Mouse (Mus musculus) liver, embryonic 14.5 days (tissue): Measurements from ENCODE around the gene Macf1.

Experiments used
- CTCF ChIP-seq: IDR thresholded peaks from 2 replicates; pipeline ENCODE4 v1.5.1; 2016; ENCODE audit warnings: antibody characterized with exemption, low read depth, control low read depth
- EP300 ChIP-seq: IDR thresholded peaks from 2 replicates; pipeline ENCODE4 v1.6.1; 2016; ENCODE audit warnings: antibody characterized with exemption, low read depth

DNA sequence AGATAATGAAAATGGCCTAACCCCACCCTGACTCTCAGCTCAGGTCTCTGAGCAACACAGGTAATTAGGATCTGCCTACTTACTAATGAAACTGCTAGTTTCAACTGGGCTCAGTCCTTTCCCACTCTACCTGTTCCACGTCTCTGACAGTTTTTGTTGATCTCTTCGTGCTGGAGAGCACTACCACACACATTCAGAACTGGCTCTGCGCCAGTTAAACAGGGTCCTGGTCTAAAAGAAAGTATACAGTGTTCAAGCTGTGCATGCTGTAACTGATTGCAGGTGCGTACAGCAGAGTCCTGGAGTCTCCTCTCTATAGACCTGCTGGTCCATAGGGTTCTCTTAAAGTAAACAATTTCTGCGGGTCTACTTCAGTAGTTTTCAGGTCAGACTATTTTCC, 41.3 kb downstream of the Macf1 start:
- no peak for TF ChIP-seq CTCF
- no peak for TF ChIP-seq EP300
